Mouse (Mus musculus) bone marrow macrophage, adult 2 months (primary cell): ENCODE measurements around the gene Tacc2. TPM values are rescaled to one million over a fixed set of nuclear protein-coding genes. Genes with fewer than 3 reads are reported as not detected.

Source experiments
- H3K27ac ChIP-seq: 2 replicates; pipeline ENCODE4 v1.5.1; 2012; ENCODE audit warnings: low read depth, low read length; ENCODE audit not compliant: insufficient read depth
- H3K4me1 ChIP-seq: 2 replicates; pipeline ENCODE4 v1.6.1; 2012; ENCODE audit warnings: low read length; ENCODE audit not compliant: control insufficient read depth, insufficient read depth
- H3K4me3 ChIP-seq: 2 replicates; pipeline ENCODE4 v1.5.1; 2012; ENCODE audit warnings: mild to moderate bottlenecking, low read length, moderate library complexity; ENCODE audit not compliant: insufficient read depth
- CTCF ChIP-seq: IDR thresholded peaks from 2 replicates; pipeline ENCODE4 v1.5.1; 2012; ENCODE audit warnings: low read depth, mild to moderate bottlenecking, low read length, moderate library complexity
- POLR2A ChIP-seq: IDR thresholded peaks from 2 replicates; pipeline ENCODE4 v1.6.1; 2012; ENCODE audit warnings: mild to moderate bottlenecking, low read depth, low read length, borderline replicate concordance
- polyA plus RNA-seq: library from polyadenylated mRNA; stranded (reverse); fragments of >200 nt; gene quantifications from 2 replicates; pipeline ENCODE4 v1.2.4, GENCODE M21; 2012; ENCODE audit not compliant: missing spikeins, insufficient read depth, insufficient read length

Gene Tacc2
- polyA plus RNA-seq, 1 experiment, result 2.9 TPM

GRCm38 (mm10) chr7:130568783-130569436 is 8.3 kb upstream of the Tacc2 start:
- Histone ChIP-seq H3K4me1 (no peaks in the 10 kb centered on the region), H3K4me3 (no peak overlapping the region), H3K27ac (no peak overlapping the region)
- no peak for TF ChIP-seq CTCF
- no peak for TF ChIP-seq POLR2A

DNA sequence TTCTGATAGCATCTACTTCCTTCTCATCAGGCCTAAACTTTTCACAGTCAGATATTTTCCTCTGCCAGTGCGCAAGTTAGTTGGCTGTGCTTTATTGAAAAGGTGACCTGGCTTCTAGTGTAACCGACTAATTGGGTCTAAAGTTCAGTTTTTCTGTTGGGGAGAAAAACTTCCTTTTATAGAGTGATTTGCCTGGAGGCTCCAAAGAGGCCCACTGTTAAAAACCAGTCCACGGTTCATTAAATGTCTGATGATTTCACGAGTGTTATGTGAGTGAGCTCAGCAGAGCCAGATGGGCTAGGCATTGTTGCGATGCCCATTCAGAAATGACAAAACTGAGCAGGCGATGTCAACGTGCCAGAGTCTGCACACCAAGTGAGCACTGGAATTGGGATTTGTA is 6.8 kb upstream of the Tacc2 start:
- Histone ChIP-seq H3K27ac (no peak overlapping the region), H3K4me3 (no peak overlapping the region), H3K4me1 (no peaks in the 10 kb centered on the region)
- no peak for TF ChIP-seq CTCF

- H3K4me1 ChIP-seq, result no peaks in the 10 kb centered on the region
- H3K27ac ChIP-seq, result no peak within 1 kb of the TSS
- H3K4me3 ChIP-seq, result no peak within 1 kb of the TSS
- TF ChIP-seq CTCF (no peak), POLR2A (no peak)
Observed at GRCm38 (mm10) chr7:130572821-130573220, 4.4 kb upstream of the Tacc2 start, which contains the start of gene Nsmce4a. TSS of gene Nsmce4a (minus strand) at chr7:130573118.

DNA sequence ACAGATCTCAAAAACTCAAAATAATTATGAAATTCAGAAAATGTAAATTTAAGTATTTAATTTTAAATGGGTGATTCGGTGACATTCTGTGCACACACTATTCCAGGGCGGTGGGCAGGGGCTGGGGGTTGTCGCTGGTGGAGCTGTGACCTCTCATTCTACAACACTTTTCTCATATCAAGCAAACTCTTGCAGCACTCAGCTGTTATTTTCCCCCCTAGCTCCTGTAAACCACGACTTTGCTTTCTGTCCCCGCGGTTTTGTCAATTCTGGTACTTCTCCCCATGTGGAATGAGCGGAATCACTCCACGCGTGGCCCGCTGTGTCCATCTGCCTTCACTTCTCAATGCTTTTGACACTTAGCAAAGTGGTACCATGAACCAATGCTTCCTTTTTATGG is 3.5 kb upstream of the Tacc2 start:
- Histone ChIP-seq H3K27ac (no peak overlapping the region), H3K4me1 (no peaks in the 10 kb centered on the region), H3K4me3 (no peak overlapping the region)
- TF ChIP-seq POLR2A, result no peak
- no peak for TF ChIP-seq CTCF

- Histone ChIP-seq H3K4me1 (no peaks in the 10 kb centered on the region), H3K27ac (no peak overlapping the region), H3K4me3 (no peak overlapping the region)
- no peak for TF ChIP-seq CTCF
- no peak for TF ChIP-seq POLR2A
Observed at GRCm38 (mm10) chr7:130574211-130574991, 2.8 kb upstream of the Tacc2 start.

- TF ChIP-seq POLR2A (no peak), CTCF (no peak)
- Histone ChIP-seq H3K4me1 (no peaks in the 10 kb centered on the region), H3K27ac (no peak overlapping the region), H3K4me3 (peak overlapping the region; percentile 21; the same call in 1 of the 2 replicates)
Observed at GRCm38 (mm10) chr7:130576981-130577380, 257 bp upstream of the Tacc2 start.

GRCm38 (mm10) chr7:130578066-130578465 is 828 bp downstream of the Tacc2 start:
- Histone ChIP-seq H3K27ac (no peak overlapping the region), H3K4me1 (no peaks in the 10 kb centered on the region), H3K4me3 (no peak overlapping the region)
- TF ChIP-seq CTCF (no peak), POLR2A (no peak)

DNA sequence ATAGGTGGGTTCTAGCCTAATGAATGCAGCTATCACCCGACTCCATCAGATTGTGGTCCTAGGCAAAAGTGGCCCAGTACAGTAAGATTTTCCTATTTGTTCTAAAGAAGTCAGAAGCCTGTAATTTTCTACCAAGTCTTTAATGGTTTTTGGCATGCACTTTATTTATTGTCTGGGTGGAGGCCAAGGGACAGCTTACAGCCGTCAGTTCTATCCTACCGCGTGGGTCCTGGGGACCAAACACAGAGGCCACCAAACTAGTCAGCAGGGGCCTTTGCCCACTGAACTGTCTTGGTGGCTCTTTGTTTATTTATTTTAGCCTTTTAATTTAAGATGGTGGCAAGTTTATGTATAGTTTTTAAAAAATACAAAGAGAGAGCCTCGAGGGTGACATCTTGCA is 1.4 kb downstream of the Tacc2 start:
- Histone ChIP-seq H3K4me1 (no peaks in the 10 kb centered on the region), H3K4me3 (no peak overlapping the region), H3K27ac (no peak overlapping the region)
- TF ChIP-seq CTCF (no peak), POLR2A (no peak)

DNA sequence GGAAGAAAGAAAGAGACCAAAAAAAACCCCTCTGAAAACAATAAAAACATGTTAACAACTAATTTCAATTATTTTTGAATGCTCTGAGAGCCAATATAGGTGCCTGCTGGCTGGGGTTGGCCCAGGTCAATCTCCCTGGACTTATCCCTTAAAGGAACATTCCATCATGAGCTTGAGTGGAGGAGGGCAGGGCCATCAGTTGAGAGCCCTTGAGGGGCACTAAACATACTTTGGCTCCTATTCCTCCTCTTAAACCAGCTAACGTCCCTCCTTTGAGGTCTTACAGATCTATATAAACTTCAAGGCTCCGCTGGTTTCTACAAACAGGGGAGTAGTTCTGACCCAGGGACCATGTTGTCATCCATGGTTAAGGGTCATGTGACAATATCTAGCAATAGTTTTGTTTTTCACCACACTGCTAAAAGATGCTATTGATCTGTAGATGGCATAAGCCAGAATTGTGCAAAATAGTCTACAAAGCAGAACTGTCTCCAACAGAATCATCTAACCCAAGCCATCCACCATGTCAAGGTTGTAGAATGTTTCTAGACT is 9.4 kb downstream of the Tacc2 start:
- Histone ChIP-seq H3K4me1 (peaks cover 4% of the 10 kb centered on the region), H3K4me3 (no peak overlapping the region), H3K27ac (no peak overlapping the region)
- TF ChIP-seq CTCF (no peak), POLR2A (no peak)
